32 mouse cellular contexts compared by ENCODE assay signal in the genomic region with DNA sequence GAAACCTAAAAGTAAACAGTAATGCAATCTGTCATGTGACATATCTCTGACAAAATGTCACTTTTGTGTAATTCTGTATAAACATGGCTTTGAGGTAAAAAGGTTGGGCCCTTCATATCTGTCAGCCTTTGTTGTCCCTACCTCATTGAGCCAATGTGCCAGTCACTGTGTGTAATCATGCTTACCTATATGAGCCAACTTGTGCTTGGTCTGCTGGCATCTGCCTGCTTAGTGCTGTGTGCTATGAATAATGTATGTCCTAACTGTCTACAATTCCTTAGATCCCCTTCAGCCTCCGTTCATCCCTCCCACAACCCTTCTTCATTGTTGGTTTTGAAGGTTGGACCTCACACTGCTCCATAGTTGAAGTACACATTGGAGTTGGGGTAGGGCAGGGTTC.
"Had no signal": no experiment of that assay in that cellular context is flagged by ENCODE, and none has a peak within 500 bp of the region (broad histone marks: within the 10 kb centered on the region; RNA-seq: fewer than 3 reads in every experiment).

No protein-coding gene starts in this region.

- H3K36me3 ChIP-seq: heart, embryonic 12.5 days; heart, embryonic 13.5 days; heart, embryonic 15.5 days; hindbrain, embryonic 10.5 days; hindbrain, embryonic 12.5 days; hindbrain, embryonic 13.5 days; hindbrain, embryonic 15.5 days; intestine, embryonic 15.5 days; kidney, embryonic 15.5 days had no signal

- H3K4me2 ChIP-seq: heart, embryonic 12.5 days; heart, embryonic 13.5 days; heart, embryonic 15.5 days; hindbrain, embryonic 12.5 days; hindbrain, embryonic 13.5 days; hindbrain, embryonic 14.5 days; hindbrain, embryonic 15.5 days; intestine, embryonic 15.5 days; kidney, embryonic 15.5 days had no signal

- H3K27me3 ChIP-seq: heart, embryonic 12.5 days; heart, embryonic 13.5 days; heart, embryonic 15.5 days; hindbrain, embryonic 12.5 days; hindbrain, embryonic 13.5 days; hindbrain, embryonic 15.5 days; intestine, embryonic 15.5 days; kidney, embryonic 15.5 days had no signal

- H3K27ac ChIP-seq: heart, embryonic 13.5 days; heart, embryonic 15.5 days; hindbrain, embryonic 10.5 days; hindbrain, embryonic 12.5 days; hindbrain, embryonic 13.5 days; hindbrain, embryonic 14.5 days; hindbrain, embryonic 15.5 days; hindbrain, postnatal 0 days; intestine, embryonic 15.5 days; kidney, embryonic 15.5 days; kidney, postnatal 0 days; layer of hippocampus, adult 2 months; left cerebral cortex, adult 2 months had no signal

- DNase-seq: heart, postnatal 10 days; heart, postnatal 14 days; heart, postnatal 4 days; kidney, adult 11 months; kidney, adult 18-20 months; kidney, adult 2 months; kidney, adult 8-10 months; kidney, adult 9 months; kidney, postnatal 10 days; kidney, postnatal 14 days; kidney, postnatal 25 days; kidney, postnatal 36 days; layer of hippocampus, adult 9-11 months; layer of hippocampus, postnatal 36 days had no signal

- H3K4me3 ChIP-seq: heart, embryonic 12.5 days; heart, embryonic 13.5 days; heart, embryonic 15.5 days; hindbrain, embryonic 10.5 days; hindbrain, embryonic 12.5 days; hindbrain, embryonic 13.5 days; hindbrain, embryonic 15.5 days; intestine, embryonic 15.5 days; kidney, embryonic 15.5 days; layer of hippocampus, adult 2 months; left cerebral cortex, adult 2 months had no signal

- H3K9ac ChIP-seq: heart, embryonic 12.5 days; heart, embryonic 13.5 days; heart, embryonic 15.5 days; hindbrain, embryonic 12.5 days; hindbrain, embryonic 13.5 days; hindbrain, embryonic 14.5 days; hindbrain, embryonic 15.5 days; intestine, embryonic 15.5 days; kidney, embryonic 15.5 days had no signal

- H3K9me3 ChIP-seq: heart, embryonic 12.5 days; heart, embryonic 13.5 days; heart, embryonic 15.5 days; hindbrain, embryonic 10.5 days; hindbrain, embryonic 12.5 days; hindbrain, embryonic 13.5 days; hindbrain, embryonic 15.5 days; intestine, embryonic 15.5 days; kidney, embryonic 15.5 days had no signal

- ATAC-seq: hindbrain, embryonic 16.5 days; hindbrain, postnatal 0 days; inflammation-experienced regulatory T-cells, adult 6 months; intestine, embryonic 15.5 days; intestine, embryonic 16.5 days; intestine, postnatal 0 days had no signal

- H3K4me1 ChIP-seq: heart, embryonic 15.5 days; hindbrain, embryonic 10.5 days; hindbrain, embryonic 12.5 days; hindbrain, embryonic 13.5 days; hindbrain, embryonic 15.5 days; intestine, embryonic 15.5 days; kidney, embryonic 15.5 days had no signal
